11 mouse cellular contexts compared by ENCODE assay signal in the genomic region with DNA sequence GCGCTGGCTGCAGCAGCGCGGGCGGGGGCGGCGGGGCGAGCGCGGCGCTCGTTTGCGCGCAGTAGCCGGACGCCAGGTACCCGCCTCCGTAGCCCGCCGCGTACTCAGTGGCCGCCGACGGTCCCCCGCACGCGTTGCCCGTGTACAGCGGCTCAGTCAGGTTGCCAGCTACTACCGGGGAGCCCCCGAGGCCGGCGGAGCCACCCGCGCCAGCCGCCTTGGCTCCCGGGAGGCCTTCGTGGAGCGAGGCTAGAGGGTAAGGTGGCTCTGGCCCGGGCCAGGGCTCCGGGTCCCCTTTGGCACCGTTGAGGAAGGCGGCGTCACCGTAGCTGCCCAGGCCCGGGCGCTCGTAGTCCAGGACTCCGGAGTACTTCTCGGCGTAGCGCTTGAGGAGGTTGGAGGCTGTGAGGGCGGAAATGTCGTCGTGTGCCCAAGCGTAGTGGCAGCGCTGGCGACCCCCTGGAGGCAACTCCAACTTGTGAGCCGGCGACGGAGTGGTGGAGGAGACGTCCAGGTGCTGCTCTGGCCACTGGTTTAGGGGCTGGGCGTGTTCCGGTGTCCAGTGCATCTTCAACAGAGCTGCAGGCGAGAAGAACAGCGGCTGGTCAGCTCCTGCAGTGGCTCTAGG. TPM values are rescaled to one million over a fixed set of nuclear protein-coding genes. Genes with fewer than 3 reads are reported as not detected.
DNase-seq lines count a peak whose midpoint lies in the region; ATAC-seq and TF ChIP-seq lines count a peak whose summit lies in the region.
"Had no signal": no experiment of that assay in that cellular context is flagged by ENCODE, and none has a peak within 500 bp of the region (broad histone marks: within the 10 kb centered on the region; RNA-seq: fewer than 3 reads in every experiment).

No protein-coding gene starts in this region.

- peaks cover 43% of the 10 kb centered on the region for H3K27me3 ChIP-seq in forebrain, embryonic 11.5 days (ENCODE audit: control insufficient read depth, insufficient read depth, low read length)
- peaks cover 25% of the 10 kb centered on the region for H3K27me3 ChIP-seq in limb, embryonic 11.5 days (ENCODE audit: control insufficient read depth, insufficient read depth, low read length)
- peaks cover 7% of the 10 kb centered on the region for H3K27me3 ChIP-seq in neural tube, embryonic 14.5 days (ENCODE audit: control insufficient read depth, insufficient read depth, low read length)
- H3K27me3 ChIP-seq: Patski had no signal

- peaks cover 15% of the 10 kb centered on the region; the same call in 1 of the 2 replicates for H3K4me1 ChIP-seq in forebrain, embryonic 11.5 days (replicated peaks; ENCODE audit: control insufficient read depth, insufficient read depth, low read length)
- peaks cover 19% of the 10 kb centered on the region for H3K4me1 ChIP-seq in limb, embryonic 11.5 days (ENCODE audit: control insufficient read depth, insufficient read depth, low read length)
- peaks cover 4% of the 10 kb centered on the region; the same call in 1 of the 2 replicates for H3K4me1 ChIP-seq in neural tube, embryonic 14.5 days (ENCODE audit: control insufficient read depth, insufficient read depth, low read length)
- no peaks in the 10 kb centered on the region; the same call in 1 of the 2 replicates for H3K4me1 ChIP-seq in lung, adult 2 months (ENCODE audit: control insufficient read depth, insufficient read depth, low read length)

- 8% methylated on average over 44 of the region's 65 CpGs for WGBS in forebrain, embryonic 11.5 days
- 6% methylated on average over 64 of the region's 65 CpGs for WGBS in limb, embryonic 11.5 days
- 8% methylated on average over 57 of the region's 65 CpGs for WGBS in neural tube, embryonic 14.5 days
- 58% methylated on average over 65 of the region's 65 CpGs for WGBS in lung, adult 2 months

- peak overlapping the region; percentile 23; the same call in 1 of the 2 replicates for H3K4me3 ChIP-seq in layer of hippocampus, adult 2 months
- peak overlapping the region; percentile 31 for H3K4me3 ChIP-seq in forebrain, embryonic 11.5 days (ENCODE audit: low read depth, low read length)
- H3K4me3 ChIP-seq in limb, embryonic 11.5 days (ENCODE audit: low read depth, low read length): peak overlapping the region; percentile 22
- H3K4me3 ChIP-seq in neural tube, embryonic 14.5 days (ENCODE audit: low read depth, low read length): peak overlapping the region; percentile 35
- H3K4me3 ChIP-seq in lung, adult 2 months (replicated peaks; ENCODE audit: extremely low read depth, low read depth, low read length): no peak overlapping the region

- no peaks in the 10 kb centered on the region for H3K9me3 ChIP-seq in forebrain, embryonic 11.5 days (ENCODE audit: control insufficient read depth, low read length)
- no peaks in the 10 kb centered on the region for H3K9me3 ChIP-seq in limb, embryonic 11.5 days (ENCODE audit: control insufficient read depth, low read length)
- H3K9me3 ChIP-seq in neural tube, embryonic 14.5 days (ENCODE audit: control insufficient read depth, low read length): no peaks in the 10 kb centered on the region

- H3K27ac ChIP-seq in layer of hippocampus, adult 2 months: no peak overlapping the region
- no peak overlapping the region for H3K27ac ChIP-seq in forebrain, embryonic 11.5 days (ENCODE audit: low read depth, low read length)
- H3K27ac ChIP-seq in limb, embryonic 11.5 days (replicated peaks; ENCODE audit: low read depth, low read length): no peak overlapping the region
- H3K27ac ChIP-seq in neural tube, embryonic 14.5 days (ENCODE audit: low read depth, low read length): no peak overlapping the region

- no peak for TF ChIP-seq CTCF in layer of hippocampus, adult 2 months (conservative IDR thresholded peaks at IDR 0.05)
- TF ChIP-seq CTCF in lung, adult 2 months (IDR thresholded peaks at IDR 0.05; ENCODE audit: insufficient read depth, low read length): no peak

- no peak for ATAC-seq in forebrain, embryonic 11.5 days (replicated peaks; ENCODE audit: low FRiP score)
- no peak for ATAC-seq in limb, embryonic 11.5 days (ENCODE audit: insufficient number of reproducible peaks, low FRiP score, low TSS enrichment, low read depth)
- no peak for ATAC-seq in neural tube, embryonic 14.5 days (ENCODE audit: low read depth)
- ATAC-seq in CD4-positive, CD25-positive, alpha-beta regulatory T cell, adult 4 months: no peak
- ATAC-seq: Patski had no signal

- DNase-seq in layer of hippocampus, adult 2 months (ENCODE audit: low spot score in 2 of 2): no peak
- no peak for DNase-seq in layer of hippocampus, postnatal 25 days (ENCODE audit: extremely low spot score in 1 of 2, low spot score in 1 of 2)
- peak; percentile 70 for DNase-seq in forebrain, embryonic 11.5 days (ENCODE audit: low spot score)
- DNase-seq in limb, embryonic 11.5 days (ENCODE audit: low spot score): peak; percentile 61
- DNase-seq in left cerebral cortex, adult 11 months (ENCODE audit: low spot score): no peak
- DNase-seq in lung, adult 2 months: no peak
- DNase-seq: kidney, postnatal 36 days had no signal

- no peaks in the 10 kb centered on the region for H3K36me3 ChIP-seq in forebrain, embryonic 11.5 days (ENCODE audit: control insufficient read depth, insufficient read depth, low read length)
- peaks cover 2% of the 10 kb centered on the region; the same call in 1 of the 2 replicates for H3K36me3 ChIP-seq in limb, embryonic 11.5 days (ENCODE audit: control insufficient read depth, insufficient read depth, low read length)
- H3K36me3 ChIP-seq in neural tube, embryonic 14.5 days (ENCODE audit: control insufficient read depth, insufficient read depth, low read length): no peaks in the 10 kb centered on the region

- TF ChIP-seq POLR2A in lung, adult 2 months (IDR thresholded peaks at IDR 0.05; ENCODE audit: borderline replicate concordance, extremely low read depth, low read depth, low read length): no peak

- H3K4me2 ChIP-seq in forebrain, embryonic 11.5 days (ENCODE audit: low read depth, low read length, severe bottlenecking): peak overlapping the region; percentile 53
- peak overlapping the region; percentile 64 for H3K4me2 ChIP-seq in limb, embryonic 11.5 days (ENCODE audit: low read depth, severe bottlenecking)
- H3K4me2 ChIP-seq in neural tube, embryonic 14.5 days (ENCODE audit: low read depth, low read length): peak overlapping the region; percentile 47

- H3K9ac ChIP-seq in forebrain, embryonic 11.5 days (ENCODE audit: low read length): peak overlapping the region; percentile 35
- H3K9ac ChIP-seq in limb, embryonic 11.5 days (ENCODE audit: low read length): peak overlapping the region; percentile 34; the same call in 1 of the 2 replicates
- peak overlapping the region; percentile 37; the same call in 1 of the 2 replicates for H3K9ac ChIP-seq in neural tube, embryonic 14.5 days (replicated peaks; ENCODE audit: low read depth, low read length)

RNA-seq across cellular contexts. Expression of gene Gm47841, which starts 6.7 kb away (rescaled TPM):
- total RNA-seq in layer of hippocampus, adult 2 months (2021): not detected
- not detected for total RNA-seq in layer of hippocampus, postnatal 25 days (2021)
- polyA plus RNA-seq in forebrain, embryonic 11.5 days (2014; fragmentation: Nextera tagmentation; extraction: Ambion mirVana): not detected in 2 replicates
- polyA plus RNA-seq in limb, embryonic 11.5 days (2014; fragmentation: Nextera tagmentation; extraction: Ambion mirVana): not detected in 2 replicates
- not detected in 2 replicates for polyA plus RNA-seq in neural tube, embryonic 14.5 days (2014; fragmentation: Nextera tagmentation; extraction: Ambion mirVana)
- polyA plus RNA-seq in lung, adult 2 months (2012; rRNA removed): 0.15 and 0.22 TPM in 2 replicates
- polyA plus RNA-seq in CD4-positive, CD25-positive, alpha-beta regulatory T cell, adult 4 months (2017; shearing (Covaris generic)): not detected
- polyA plus RNA-seq: cortical plate, adult 2 months had no signal

RNA-seq across cellular contexts. Expression of gene Fignl2, which starts 24.4 kb away (rescaled TPM):
- total RNA-seq in layer of hippocampus, adult 2 months (2021): 1 to 10 TPM; 1.1 to 1.7 TPM
- 1 to 10 TPM; 1.5 TPM for total RNA-seq in layer of hippocampus, postnatal 25 days (2021)
- polyA plus RNA-seq in forebrain, embryonic 11.5 days (2014; fragmentation: Nextera tagmentation; extraction: Ambion mirVana): 0.52 and 0.76 TPM in 2 replicates
- 1.3 and 1.5 TPM in 2 replicates for polyA plus RNA-seq in limb, embryonic 11.5 days (2014; fragmentation: Nextera tagmentation; extraction: Ambion mirVana)
- 0.12 and 0.33 TPM in 2 replicates for polyA plus RNA-seq in neural tube, embryonic 14.5 days (2014; fragmentation: Nextera tagmentation; extraction: Ambion mirVana)
- 9.3 and 10.6 TPM in 2 replicates for polyA plus RNA-seq in lung, adult 2 months (2012; rRNA removed)
- polyA plus RNA-seq in CD4-positive, CD25-positive, alpha-beta regulatory T cell, adult 4 months (2017; shearing (Covaris generic)): not detected

Comparison
In these comparisons a context has a peak if more than half of its experiments do, and no peak if none do; other contexts are left out.
1. DNase-seq: peak in forebrain, embryonic 11.5 days (single experiment) and limb, embryonic 11.5 days (single experiment); none in layer of hippocampus, adult 2 months (0 of 2), layer of hippocampus, postnatal 25 days (0 of 2), left cerebral cortex, adult 11 months (single experiment) and lung, adult 2 months (single experiment).
2. Peak in every context shown above with its lines, with median percentiles within 50 percentile points of each other: H3K4me2 ChIP-seq and H3K9ac ChIP-seq.